Comparison of ENCODE assay signal across 8 mouse cellular contexts in genomic region chrX:163909381-163909780, GRCm38 (mm10). TPM values are rescaled to one million over a fixed set of nuclear protein-coding genes. Genes with fewer than 3 reads are reported as not detected.
A peak's percentile ranks its signal among the peaks of the same experiment; 100 is the strongest.
DNase-seq lines count a peak whose midpoint lies in the region; ATAC-seq lines count a peak whose summit lies in the region.

No protein-coding gene starts in this region.

- peak; percentile 30 for ATAC-seq in intestine, embryonic 15.5 days
- ATAC-seq in midbrain, embryonic 15.5 days (replicated peaks): peak; percentile 44

- no peaks in the 10 kb centered on the region for H3K36me3 ChIP-seq in intestine, embryonic 15.5 days
- no peaks in the 10 kb centered on the region for H3K36me3 ChIP-seq in midbrain, embryonic 15.5 days (replicated peaks)

- peak overlapping the region; percentile 46 for H3K9ac ChIP-seq in intestine, embryonic 15.5 days
- peak overlapping the region; percentile 55 for H3K9ac ChIP-seq in midbrain, embryonic 15.5 days

- peak overlapping the region; percentile 59 for H3K4me3 ChIP-seq in intestine, embryonic 15.5 days (replicated peaks)
- H3K4me3 ChIP-seq in midbrain, embryonic 15.5 days: peak overlapping the region; percentile 68

- 0 out of 2 replicates have a peak overlapping the region, but pooled peaks have one; percentile 36 for H3K27ac ChIP-seq in intestine, embryonic 15.5 days
- H3K27ac ChIP-seq in midbrain, embryonic 15.5 days: peak overlapping the region; percentile 89

- DNase-seq in right cerebral cortex, postnatal 36 days (ENCODE audit: low spot score in 2 of 2): peak; percentile 2 to 3
- DNase-seq in right cerebral cortex, postnatal 4 days: no peak
- peak; percentile 70 for DNase-seq in cerebellum, adult 9-11 months
- peak; percentile 2 to 11 for DNase-seq in gastrocnemius, adult 8-10 months (ENCODE audit: low spot score in 2 of 2)
- DNase-seq in liver: peak; percentile 15
- peak; percentile 53 for DNase-seq in testis, postnatal 14 days (ENCODE audit: low spot score)

- 15% methylated on average over 28 of the region's 34 CpGs for WGBS in intestine, embryonic 15.5 days
- 19% methylated on average over 34 of the region's 34 CpGs for WGBS in midbrain, embryonic 15.5 days

- H3K27me3 ChIP-seq in intestine, embryonic 15.5 days (replicated peaks): no peaks in the 10 kb centered on the region
- no peaks in the 10 kb centered on the region; the same call in 1 of the 2 replicates for H3K27me3 ChIP-seq in midbrain, embryonic 15.5 days (replicated peaks)

- peak overlapping the region; percentile 58 for H3K4me2 ChIP-seq in intestine, embryonic 15.5 days (replicated peaks)
- H3K4me2 ChIP-seq in midbrain, embryonic 15.5 days: peak overlapping the region; percentile 49

- no peaks in the 10 kb centered on the region for H3K9me3 ChIP-seq in intestine, embryonic 15.5 days
- H3K9me3 ChIP-seq in midbrain, embryonic 15.5 days: no peaks in the 10 kb centered on the region

- H3K4me1 ChIP-seq in intestine, embryonic 15.5 days (replicated peaks): no peaks in the 10 kb centered on the region
- H3K4me1 ChIP-seq in midbrain, embryonic 15.5 days: no peaks in the 10 kb centered on the region

RNA-seq across cellular contexts. Expression of gene Ap1s2, which starts 0.6 kb away (rescaled TPM):
- 10 to 100 TPM; 20.4 to 36.9 (median 26.4) TPM for total RNA-seq in gastrocnemius, adult 8-10 months (2022)
- polyA plus RNA-seq in intestine, embryonic 15.5 days (2015; fragmentation: Nextera tagmentation; extraction: Ambion mirVana): 19.4 and 24.2 TPM in 2 replicates
- 89.3 and 101 TPM in 2 replicates for polyA plus RNA-seq in midbrain, embryonic 15.5 days (2015; fragmentation: Nextera tagmentation; extraction: Ambion mirVana)

RNA-seq across cellular contexts. Expression of gene Zrsr2, which starts 49.1 kb away (rescaled TPM):
- 10 to 100 TPM; 12.6 to 21.5 (median 13.6) TPM for total RNA-seq in gastrocnemius, adult 8-10 months (2022)
- polyA plus RNA-seq in intestine, embryonic 15.5 days (2015; fragmentation: Nextera tagmentation; extraction: Ambion mirVana): 48.4 and 56.2 TPM in 2 replicates
- polyA plus RNA-seq in midbrain, embryonic 15.5 days (2015; fragmentation: Nextera tagmentation; extraction: Ambion mirVana): 49.4 and 53.4 TPM in 2 replicates
